Mouse (Mus musculus) kidney, postnatal 25 days (tissue): Measurements from ENCODE around the gene Stac2.

Experiments used
- DNase-seq, 2 experiments: peaks; one replicate each; pipeline ENCODE4 v3.0.0; 2021; ENCODE audit warnings: mixed read lengths in 2 of 2

Gene Stac2

GRCm38 (mm10) chr11:98050520-98050815 is 2.8 kb downstream of the Stac2 start:
- no peak for DNase-seq

- no peak for DNase-seq
Observed at GRCm38 (mm10) chr11:98049672-98050519, 3.4 kb downstream of the Stac2 start.

- no peak for DNase-seq
Observed at GRCm38 (mm10) chr11:98047745-98048144, 5.5 kb downstream of the Stac2 start.

- no peak for DNase-seq
Observed at GRCm38 (mm10) chr11:98046466-98046865, 6.8 kb downstream of the Stac2 start.

GRCm38 (mm10) chr11:98045596-98045995 is 7.7 kb downstream of the Stac2 start:
- no peak for DNase-seq

GRCm38 (mm10) chr11:98044074-98044473 is 9.2 kb downstream of the Stac2 start:
- no peak for DNase-seq

- DNase-seq, result peak; percentile 51 to 56
Observed at GRCm38 (mm10) chr11:98042741-98043140, 10.5 kb downstream of the Stac2 start.

GRCm38 (mm10) chr11:98040975-98041374 is 12.3 kb downstream of the Stac2 start:
- DNase-seq, result no peak

- DNase-seq, result no peak
Observed at GRCm38 (mm10) chr11:98037871-98038270, 15.4 kb downstream of the Stac2 start.

- no peak for DNase-seq
Observed at GRCm38 (mm10) chr11:98035977-98036377, 17.3 kb downstream of the Stac2 start.

- no peak for DNase-seq
Observed at GRCm38 (mm10) chr11:98034840-98035239, 18.4 kb downstream of the Stac2 start.

GRCm38 (mm10) chr11:98034061-98034460 is 19.2 kb downstream of the Stac2 start:
- no peak for DNase-seq

- DNase-seq, result peak; percentile 71 to 88
Observed at GRCm38 (mm10) chr11:98031443-98031770, 21.9 kb downstream of the Stac2 start.

- DNase-seq, result no peak
Observed at GRCm38 (mm10) chr11:98030701-98031442, 22.4 kb downstream of the Stac2 start.

- no peak for DNase-seq
Observed at GRCm38 (mm10) chr11:98027785-98028184, 25.5 kb downstream of the Stac2 start.

GRCm38 (mm10) chr11:98027297-98027688 is 26.0 kb downstream of the Stac2 start:
- no peak for DNase-seq

GRCm38 (mm10) chr11:98026570-98027296 is 26.5 kb downstream of the Stac2 start, which contains the start of gene Rpl19:
Gene Rpl19 (plus strand): TSS chr11:98026710.
- DNase-seq, result peak; percentile 94 to 95

GRCm38 (mm10) chr11:98026248-98026569 is 27.1 kb downstream of the Stac2 start:
- no peak for DNase-seq

- no peak for DNase-seq
Observed at GRCm38 (mm10) chr11:98024516-98024915, 28.7 kb downstream of the Stac2 start.

- peak; percentile 68 to 84 for DNase-seq
Observed at GRCm38 (mm10) chr11:98022555-98023371, 30.5 kb downstream of the Stac2 start, which contains the start of gene Cacnb1. Gene Cacnb1 (minus strand): TSS chr11:98023034.

- DNase-seq, result no peak
Observed at GRCm38 (mm10) chr11:98022253-98022554, 31.1 kb downstream of the Stac2 start.

- peak in 1 of 2 experiments; percentile 60 for DNase-seq
Observed at GRCm38 (mm10) chr11:98021565-98022252, 31.6 kb downstream of the Stac2 start.
